ENCODE assay signal across 8 mouse cellular contexts in the genomic region with DNA sequence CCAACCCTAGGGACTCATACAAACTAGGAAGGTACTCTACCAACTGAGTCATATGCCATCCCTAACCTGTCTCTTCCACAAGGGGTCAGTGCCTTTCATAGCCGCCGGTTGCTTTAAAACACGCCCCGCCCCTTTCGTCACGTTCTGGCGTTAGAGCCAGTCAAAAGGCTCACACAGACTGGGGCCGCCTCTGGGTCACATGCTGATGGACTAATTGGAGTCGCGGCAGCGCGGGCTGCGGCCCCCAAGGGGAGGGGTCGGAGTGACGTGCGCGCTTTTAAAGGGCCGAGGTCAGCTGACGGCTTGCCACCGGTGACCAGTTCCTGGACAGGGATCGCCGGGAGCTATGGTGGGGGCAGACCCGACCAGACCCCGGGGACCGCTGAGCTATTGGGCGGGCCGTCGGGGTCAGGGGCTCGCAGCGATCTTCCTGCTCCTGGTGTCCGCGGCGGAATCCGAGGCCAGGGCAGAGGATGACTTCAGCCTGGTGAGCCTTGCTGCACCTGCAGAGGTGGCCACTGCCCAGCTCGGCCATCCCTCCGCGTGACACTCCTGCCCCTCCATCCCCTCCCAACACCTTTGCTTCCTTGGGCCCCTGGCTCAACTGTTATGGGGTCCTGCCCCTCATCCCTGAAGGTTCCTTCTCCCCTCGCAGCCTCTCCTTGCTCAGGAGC. TPM values are rescaled to one million over a fixed set of nuclear protein-coding genes. Genes with fewer than 3 reads are reported as not detected.
DNase-seq lines count a peak whose midpoint lies in the region; ATAC-seq and TF ChIP-seq lines count a peak whose summit lies in the region.

Gene Neu1, plus strand, starts transcription at position 193 of the 674 bp plus-strand sequence.

- H3K4me2 ChIP-seq in kidney, embryonic 14.5 days (replicated peaks; ENCODE audit: low read depth, low read length) = peak within 1 kb of the TSS; percentile 97
- peak within 1 kb of the TSS; percentile 92 for H3K4me2 ChIP-seq in limb, embryonic 15.5 days

- TF ChIP-seq CTCF in bone marrow macrophage, adult 2 months (IDR thresholded peaks at IDR 0.05; ENCODE audit: low read depth, low read length) = no peak
- peak; percentile 13; the same call in 1 of the 2 replicates for TF ChIP-seq CTCF in embryonic fibroblast, embryonic 13.5 days (IDR thresholded peaks at IDR 0.05; ENCODE audit: borderline replicate concordance, insufficient read depth, low read length)

- H3K27ac ChIP-seq in bone marrow macrophage, adult 2 months (ENCODE audit: insufficient read depth, low read depth, low read length) = peak within 1 kb of the TSS; percentile 62
- H3K27ac ChIP-seq in embryonic fibroblast, embryonic 13.5 days (ENCODE audit: insufficient read depth, low read length) = no peak within 1 kb of the TSS
- no peak within 1 kb of the TSS for H3K27ac ChIP-seq in kidney, embryonic 14.5 days (ENCODE audit: low read depth, low read length)
- no peak within 1 kb of the TSS; the same call in 1 of the 2 replicates for H3K27ac ChIP-seq in limb, embryonic 15.5 days

- peak within 1 kb of the TSS; percentile 88 for H3K4me3 ChIP-seq in bone marrow macrophage, adult 2 months (ENCODE audit: insufficient read depth, low read length)
- peak within 1 kb of the TSS; percentile 79 for H3K4me3 ChIP-seq in embryonic fibroblast, embryonic 13.5 days (ENCODE audit: insufficient read depth, low read length)
- H3K4me3 ChIP-seq in kidney, embryonic 14.5 days (ENCODE audit: low read length) = peak within 1 kb of the TSS; percentile 58
- peak within 1 kb of the TSS; percentile 54 for H3K4me3 ChIP-seq in limb, embryonic 15.5 days

- WGBS in kidney, embryonic 14.5 days = under 1% methylated on average over 33 of the region's 38 CpGs
- WGBS in limb, embryonic 15.5 days = under 1% methylated on average over 38 of the region's 38 CpGs

- no peaks in the 10 kb centered on the region for H3K9me3 ChIP-seq in kidney, embryonic 14.5 days (ENCODE audit: control insufficient read depth, low read length)
- H3K9me3 ChIP-seq in limb, embryonic 15.5 days = no peaks in the 10 kb centered on the region

- peaks cover 9% of the 10 kb centered on the region; the same call in 1 of the 2 replicates for H3K36me3 ChIP-seq in kidney, embryonic 14.5 days (ENCODE audit: control insufficient read depth, insufficient read depth, low read length)
- H3K36me3 ChIP-seq in limb, embryonic 15.5 days = peaks cover 16% of the 10 kb centered on the region

- peaks cover 32% of the 10 kb centered on the region for H3K4me1 ChIP-seq in bone marrow macrophage, adult 2 months (ENCODE audit: control insufficient read depth, insufficient read depth, low read length)
- 0 out of 2 replicates have a peak, but pooled peaks cover 2% of the 10 kb centered on the region for H3K4me1 ChIP-seq in embryonic fibroblast, embryonic 13.5 days (ENCODE audit: control insufficient read depth, insufficient read depth, low read length)
- peaks cover 9% of the 10 kb centered on the region; the same call in 1 of the 2 replicates for H3K4me1 ChIP-seq in kidney, embryonic 14.5 days (ENCODE audit: control insufficient read depth, insufficient read depth, low read length)
- peaks cover 16% of the 10 kb centered on the region for H3K4me1 ChIP-seq in limb, embryonic 15.5 days

- H3K9ac ChIP-seq in kidney, embryonic 14.5 days (ENCODE audit: low read depth, low read length) = peak within 1 kb of the TSS; percentile 68
- peak within 1 kb of the TSS; percentile 60 for H3K9ac ChIP-seq in limb, embryonic 15.5 days

- peak; percentile 89; the same call in 1 of the 2 replicates for TF ChIP-seq POLR2A in bone marrow macrophage, adult 2 months (IDR thresholded peaks at IDR 0.05; ENCODE audit: borderline replicate concordance, low read depth, low read length)
- TF ChIP-seq POLR2A in embryonic fibroblast, embryonic 13.5 days (IDR thresholded peaks at IDR 0.05; ENCODE audit: low read depth, low read length) = peak; percentile 81

- peak; percentile 99 for DNase-seq in A20 (ENCODE audit: low read depth, low spot score)
- DNase-seq in heart, adult 9 months (ENCODE audit: low spot score in 2 of 2) = peak; percentile 99
- DNase-seq in monocyte, adult 2 months (ENCODE audit: low read depth in 1 of 2, low spot score in 2 of 2) = peak; percentile 94
- peak; percentile 98 for DNase-seq in spleen, postnatal 36 days (ENCODE audit: low spot score in 2 of 2)

- H3K27me3 ChIP-seq in kidney, embryonic 14.5 days (ENCODE audit: control insufficient read depth, insufficient read depth, low read length) = no peaks in the 10 kb centered on the region
- no peaks in the 10 kb centered on the region for H3K27me3 ChIP-seq in limb, embryonic 15.5 days

- peak; percentile 97 for ATAC-seq in kidney, embryonic 14.5 days (ENCODE audit: low FRiP score, low TSS enrichment)
- peak; percentile 92 for ATAC-seq in limb, embryonic 15.5 days (ENCODE audit: insufficient number of reproducible peaks, low FRiP score, low TSS enrichment, low read depth)

RNA-seq across cellular contexts. Expression of gene Neu1, which starts in this region (rescaled TPM):
- 73.6 and 73.9 TPM in 2 replicates for polyA plus RNA-seq in bone marrow macrophage, adult 2 months (2012; ENCODE audit: insufficient read depth, insufficient read length, missing spikeins)
- 10.0 and 11.3 TPM in 2 replicates for polyA plus RNA-seq in embryonic fibroblast, embryonic 13.5 days (2011; ENCODE audit: insufficient read length, low read depth, missing spikeins)
- 19.6 and 23.2 TPM in 2 replicates for polyA plus RNA-seq in kidney, embryonic 14.5 days (2014; fragmentation: Nextera tagmentation; extraction: Ambion mirVana)
- 20.1 and 20.5 TPM in 2 replicates for polyA plus RNA-seq in limb, embryonic 15.5 days (2015; fragmentation: Nextera tagmentation; extraction: Ambion mirVana)
